Mouse (Mus musculus) midbrain, embryonic 15.5 days (tissue): Measurements from ENCODE around the gene Slc24a3. TPM values are rescaled to one million over a fixed set of nuclear protein-coding genes. Genes with fewer than 3 reads are reported as not detected.

Experiments
- ATAC-seq: fragments of 200-750 bp; cut with Nextera tagmentation; replicated peaks from 2 replicates; pipeline ENCODE4 v1.8.0; 2017; ENCODE audit warnings: moderate TSS enrichment
- H3K27ac ChIP-seq: fragments of 300-500 bp; sonication (generic); 2 replicates; pipeline ENCODE4 v1.5.1; 2015; ENCODE audit warnings: mild to moderate bottlenecking, inconsistent platforms
- H3K27me3 ChIP-seq: fragments of 300-500 bp; sonication (generic); replicated peaks from 2 replicates; pipeline ENCODE4 v1.6.1; 2015; ENCODE audit warnings: inconsistent platforms
- H3K36me3 ChIP-seq: fragments of 300-500 bp; sonication (generic); replicated peaks from 2 replicates; pipeline ENCODE4 v1.6.1; 2015; ENCODE audit warnings: inconsistent platforms
- H3K4me1 ChIP-seq: fragments of 300-500 bp; sonication (generic); 2 replicates; pipeline ENCODE4 v1.6.1; 2015; ENCODE audit warnings: inconsistent platforms
- H3K4me2 ChIP-seq: fragments of 300-500 bp; sonication (generic); 2 replicates; pipeline ENCODE4 v1.6.1; 2015; ENCODE audit warnings: inconsistent platforms, mild to moderate bottlenecking, moderate library complexity
- H3K4me3 ChIP-seq: fragments of 300-500 bp; sonication (generic); 2 replicates; pipeline ENCODE4 v1.5.1; 2015; ENCODE audit warnings: mild to moderate bottlenecking, inconsistent platforms
- H3K9ac ChIP-seq: fragments of 300-500 bp; sonication (generic); 2 replicates; pipeline ENCODE4 v1.6.1; 2015; ENCODE audit warnings: mild to moderate bottlenecking, inconsistent platforms
- H3K9me3 ChIP-seq: fragments of 300-500 bp; sonication (generic); 2 replicates; pipeline ENCODE4 v1.6.1; 2016; ENCODE audit warnings: inconsistent platforms
- WGBS: fragments of 180-500 bp; shearing (Covaris S2); methylation state at CpG from one replicate; pipeline ENCODE4 v1.1.7; 2015; ENCODE audit warnings: mixed read lengths; 5-methylcytosine and 5-hydroxymethylcytosine counted together
- polyA plus RNA-seq: library from polyadenylated mRNA; unstranded; fragments of >200 nt; fragmentation: Nextera tagmentation; extraction: Ambion mirVana; gene quantifications from 2 replicates; pipeline ENCODE4 v1.2.1, GENCODE M21; 2015

Slc24a3 gene
- polyA plus RNA-seq, 1 experiment from 2014 or later: 17.4 TPM

DNA sequence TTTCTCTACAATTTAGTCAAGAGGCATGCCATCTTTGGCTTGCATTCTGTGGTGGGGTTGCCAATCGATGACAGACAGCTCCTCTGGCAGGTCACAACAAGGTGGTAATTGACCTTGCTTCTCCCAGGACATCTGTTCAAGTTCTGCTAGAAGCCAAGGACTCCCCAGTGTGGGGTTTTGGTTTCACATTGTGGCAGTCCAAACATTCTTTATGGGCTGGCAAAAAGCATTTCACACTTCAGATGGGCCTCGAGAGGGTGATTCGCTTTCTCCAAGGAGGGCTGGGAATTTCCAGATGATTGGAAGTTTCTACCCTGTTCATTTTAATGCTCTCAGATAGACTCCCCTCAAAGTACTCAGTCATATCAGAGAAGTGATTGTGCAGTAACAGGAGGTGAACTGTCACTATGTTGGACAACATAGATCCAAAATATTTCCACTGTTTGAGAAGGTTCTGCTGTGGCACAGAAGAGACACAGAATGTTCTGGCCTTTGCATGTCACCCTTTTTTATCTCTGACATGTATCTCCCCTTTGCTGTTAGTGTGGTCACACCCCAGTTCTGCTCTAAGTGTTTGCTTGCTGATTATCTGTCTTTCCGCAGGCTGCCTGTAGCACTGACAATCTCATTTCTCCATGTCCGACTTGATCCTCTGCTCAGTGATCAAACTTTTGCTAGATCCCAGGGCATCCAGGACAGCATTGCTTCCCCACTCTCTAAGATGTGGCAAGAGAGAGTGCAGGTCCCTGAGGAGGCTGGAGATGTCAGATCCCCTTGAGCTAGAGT, 132.6 kb downstream of the Slc24a3 start:
- Histone ChIP-seq H3K36me3 (no peaks in the 10 kb centered on the region), H3K4me2 (no peak overlapping the region), H3K9me3 (no peaks in the 10 kb centered on the region), H3K9ac (no peak overlapping the region), H3K4me1 (no peaks in the 10 kb centered on the region), H3K4me3 (no peak overlapping the region), H3K27me3 (no peaks in the 10 kb centered on the region), H3K27ac (no peak overlapping the region)
- ATAC-seq: no peak
- WGBS: 90% methylated on average over 5 of the region's 5 CpGs

DNA sequence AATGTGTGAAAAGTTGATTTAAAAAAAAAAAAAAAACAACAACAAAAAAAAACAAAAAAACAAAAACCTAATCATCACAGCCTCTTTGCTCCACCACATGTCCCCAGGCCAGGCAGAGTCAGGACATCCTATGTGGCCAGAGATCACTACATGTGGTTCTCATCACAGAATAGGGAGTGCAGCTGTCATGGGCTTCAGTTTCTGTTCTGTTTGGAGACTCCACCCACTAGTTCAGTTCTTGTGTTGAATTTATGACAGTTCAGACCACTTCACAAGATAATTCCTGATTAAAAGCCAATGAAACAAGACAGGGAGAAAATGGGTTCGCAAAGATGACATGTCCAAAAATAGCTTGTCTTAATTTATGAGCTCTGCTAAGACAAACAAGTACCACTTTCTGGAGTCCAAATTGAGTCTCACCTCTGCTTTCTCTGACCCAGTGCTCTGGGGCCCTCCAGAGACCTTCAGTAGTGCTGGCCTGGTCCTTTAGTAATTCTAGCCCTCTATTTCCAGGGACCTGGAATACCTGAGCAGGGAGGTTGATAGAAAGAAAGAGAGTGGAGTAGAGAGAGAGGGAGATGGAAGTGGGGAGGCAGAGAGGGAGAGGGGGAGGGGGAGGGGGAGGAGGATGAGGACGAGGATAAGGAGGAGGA, 139.8 kb downstream of the Slc24a3 start:
- Histone ChIP-seq H3K9me3 (no peaks in the 10 kb centered on the region), H3K27me3 (no peaks in the 10 kb centered on the region), H3K4me1 (no peaks in the 10 kb centered on the region), H3K36me3 (no peaks in the 10 kb centered on the region), H3K4me2 (no peak overlapping the region), H3K27ac (no peak overlapping the region), H3K9ac (no peak overlapping the region), H3K4me3 (no peak overlapping the region)
- WGBS: 66% methylated on average over 2 of the region's 2 CpGs
- no peak for ATAC-seq

DNA sequence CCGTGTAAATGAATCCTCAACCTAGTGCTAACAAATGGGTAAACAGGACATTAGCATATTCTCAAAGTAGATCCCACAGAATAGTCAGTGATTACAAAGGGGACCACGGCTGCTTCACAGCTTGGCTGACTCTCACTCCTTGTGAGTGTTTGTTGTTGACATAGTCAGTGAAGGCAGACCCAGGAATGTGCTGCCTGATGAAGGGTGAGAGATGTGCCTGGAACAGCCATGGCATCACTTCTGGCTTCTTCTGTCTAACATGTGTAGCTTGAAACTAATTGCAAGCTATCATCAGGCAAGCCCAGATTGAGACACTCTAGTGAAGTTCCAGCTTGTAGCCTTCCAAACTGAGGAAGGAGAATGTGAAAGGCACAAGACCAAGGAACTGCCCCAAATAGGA, 151.4 kb downstream of the Slc24a3 start:
- Histone ChIP-seq H3K9me3 (no peaks in the 10 kb centered on the region), H3K36me3 (no peaks in the 10 kb centered on the region), H3K27me3 (no peaks in the 10 kb centered on the region), H3K4me1 (no peaks in the 10 kb centered on the region), H3K4me2 (no peak overlapping the region), H3K27ac (no peak overlapping the region), H3K4me3 (no peak overlapping the region), H3K9ac (no peak overlapping the region)
- ATAC-seq: no peak
- WGBS: 65% methylated on average over 2 of the region's 2 CpGs

DNA sequence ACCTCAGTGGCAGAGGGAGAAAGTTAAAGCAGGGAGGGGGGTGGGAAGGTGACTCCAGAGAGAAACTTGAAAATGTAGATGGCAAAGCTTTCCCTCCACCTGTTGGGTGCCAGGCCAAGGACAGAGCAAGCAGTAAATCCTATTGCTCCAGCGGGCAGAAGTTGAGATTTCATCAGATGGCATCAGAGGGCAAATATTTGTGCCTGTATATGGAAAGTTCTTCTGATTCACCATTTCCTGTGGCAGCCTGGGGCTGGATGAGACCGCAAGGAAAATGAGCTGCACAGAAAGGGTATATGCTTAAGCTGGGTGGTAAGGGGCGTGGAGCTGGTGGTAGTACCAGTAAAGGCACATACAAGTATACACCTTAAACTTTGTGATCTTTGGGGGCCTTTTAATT, 153.7 kb downstream of the Slc24a3 start:
- Histone ChIP-seq H3K27ac (no peak overlapping the region), H3K4me3 (no peak overlapping the region), H3K4me2 (no peak overlapping the region), H3K27me3 (no peaks in the 10 kb centered on the region), H3K4me1 (no peaks in the 10 kb centered on the region), H3K9ac (no peak overlapping the region), H3K36me3 (no peaks in the 10 kb centered on the region), H3K9me3 (no peaks in the 10 kb centered on the region)
- WGBS: 94% methylated on average over 3 of the region's 3 CpGs
- ATAC-seq: no peak

DNA sequence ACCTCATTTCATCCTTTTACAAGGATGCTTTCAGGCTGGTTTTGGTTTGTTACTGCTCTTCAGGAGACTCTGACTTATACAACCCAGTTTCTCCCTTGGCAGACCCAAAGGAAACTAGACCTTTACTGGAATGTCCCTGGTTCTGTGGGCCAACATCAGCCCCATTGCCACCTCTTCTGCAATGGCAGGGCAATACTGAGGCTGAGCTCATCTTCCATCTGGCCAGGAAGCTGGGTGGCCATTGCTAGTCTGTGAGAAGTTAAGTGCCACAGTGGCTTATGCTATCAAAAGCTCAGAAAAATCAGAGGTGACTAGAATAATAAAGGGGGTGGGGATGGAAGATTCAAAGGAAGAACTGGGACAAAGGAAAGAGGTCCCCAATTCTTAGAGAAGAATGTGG, 154.2 kb downstream of the Slc24a3 start:
- no peak overlapping the region for H3K27ac ChIP-seq
- H3K9ac ChIP-seq: no peak overlapping the region
- H3K36me3 ChIP-seq: no peaks in the 10 kb centered on the region
- no peak for ATAC-seq
- no peaks in the 10 kb centered on the region for H3K4me1 ChIP-seq
- H3K4me3 ChIP-seq: no peak overlapping the region
- no peak overlapping the region for H3K4me2 ChIP-seq
- no peaks in the 10 kb centered on the region for H3K9me3 ChIP-seq
- no peaks in the 10 kb centered on the region for H3K27me3 ChIP-seq

DNA sequence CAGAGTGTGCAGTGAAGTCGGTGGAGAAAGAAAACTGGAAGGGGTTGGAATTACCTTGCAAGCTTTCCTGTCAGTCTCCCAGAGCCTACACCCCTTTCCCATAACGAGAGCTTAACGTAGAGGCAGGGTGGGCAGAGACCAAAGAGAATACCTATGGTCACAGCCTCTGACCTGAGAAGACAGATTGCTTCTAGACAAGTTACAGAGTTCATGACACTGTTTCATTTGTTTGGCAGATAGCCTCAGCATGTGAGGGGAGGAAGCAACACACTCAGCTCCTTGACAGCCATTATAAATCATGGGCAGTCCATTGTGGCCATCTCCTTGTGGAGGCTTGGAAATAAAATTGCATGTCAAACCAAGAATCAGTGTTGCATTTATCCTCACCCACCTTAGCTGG, 156.9 kb downstream of the Slc24a3 start:
- H3K4me2 ChIP-seq: no peak overlapping the region
- no peaks in the 10 kb centered on the region for H3K27me3 ChIP-seq
- no peak overlapping the region for H3K9ac ChIP-seq
- H3K9me3 ChIP-seq: no peaks in the 10 kb centered on the region
- H3K27ac ChIP-seq: no peak overlapping the region
- no peak for ATAC-seq
- no peak overlapping the region for H3K4me3 ChIP-seq
- H3K4me1 ChIP-seq: no peaks in the 10 kb centered on the region
- H3K36me3 ChIP-seq: no peaks in the 10 kb centered on the region
- WGBS: 88% methylated on average over 3 of the region's 3 CpGs

DNA sequence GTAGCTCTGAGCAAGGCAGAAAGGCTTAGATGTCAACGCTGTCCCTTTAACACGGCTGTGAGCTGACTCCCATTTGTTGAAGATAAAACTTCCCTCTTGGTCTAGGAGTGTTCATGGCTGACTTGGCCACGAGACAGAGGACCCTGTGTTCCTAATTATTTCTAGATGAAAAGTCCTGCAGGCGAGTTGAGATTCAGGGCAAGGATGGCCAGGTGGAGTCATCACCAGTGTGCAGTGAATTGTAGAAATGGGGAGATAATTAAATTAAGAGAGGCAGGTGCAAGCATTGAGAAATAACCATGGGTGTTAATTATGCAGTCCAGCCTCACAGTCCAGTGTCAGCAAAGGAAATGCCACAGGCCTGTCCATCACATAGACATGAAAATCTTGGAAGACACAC, 158.3 kb downstream of the Slc24a3 start:
- no peak for ATAC-seq

DNA sequence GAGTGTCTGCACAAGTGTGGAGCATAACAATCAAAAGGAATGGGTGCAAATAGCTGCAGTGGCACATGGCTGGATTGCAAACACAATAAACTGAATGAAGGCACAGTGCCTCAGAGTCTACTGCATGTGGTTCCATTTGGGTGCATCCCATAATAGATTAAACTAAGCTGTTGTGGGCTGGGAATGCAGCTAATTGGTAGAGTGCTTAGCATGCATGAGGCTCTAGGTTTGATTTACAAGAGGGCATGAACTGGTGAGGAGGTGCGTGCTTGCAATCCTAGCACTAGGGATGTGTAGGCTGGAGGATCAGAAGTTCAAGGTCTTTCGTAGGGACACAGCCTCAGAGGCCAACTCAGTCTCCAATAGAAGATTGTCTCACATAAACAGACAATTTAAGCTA, 159.0 kb downstream of the Slc24a3 start:
- Histone ChIP-seq H3K4me1 (no peaks in the 10 kb centered on the region), H3K27me3 (no peaks in the 10 kb centered on the region), H3K36me3 (no peaks in the 10 kb centered on the region), H3K27ac (no peak overlapping the region), H3K9ac (no peak overlapping the region), H3K4me3 (no peak overlapping the region), H3K9me3 (no peaks in the 10 kb centered on the region), H3K4me2 (no peak overlapping the region)
- 89% methylated on average over 2 of the region's 2 CpGs for WGBS
- ATAC-seq: no peak

More for the DNA sequence above, 158.3 kb downstream of the Slc24a3 start:
- no peak overlapping the region for H3K4me2 ChIP-seq
- no peaks in the 10 kb centered on the region for H3K9me3 ChIP-seq
- H3K36me3 ChIP-seq: no peaks in the 10 kb centered on the region
- no peaks in the 10 kb centered on the region for H3K4me1 ChIP-seq
- no peaks in the 10 kb centered on the region for H3K27me3 ChIP-seq
- H3K4me3 ChIP-seq: no peak overlapping the region
- no peak overlapping the region for H3K9ac ChIP-seq
- WGBS: 77% methylated on average over 4 of the region's 4 CpGs
- H3K27ac ChIP-seq: no peak overlapping the region

DNA sequence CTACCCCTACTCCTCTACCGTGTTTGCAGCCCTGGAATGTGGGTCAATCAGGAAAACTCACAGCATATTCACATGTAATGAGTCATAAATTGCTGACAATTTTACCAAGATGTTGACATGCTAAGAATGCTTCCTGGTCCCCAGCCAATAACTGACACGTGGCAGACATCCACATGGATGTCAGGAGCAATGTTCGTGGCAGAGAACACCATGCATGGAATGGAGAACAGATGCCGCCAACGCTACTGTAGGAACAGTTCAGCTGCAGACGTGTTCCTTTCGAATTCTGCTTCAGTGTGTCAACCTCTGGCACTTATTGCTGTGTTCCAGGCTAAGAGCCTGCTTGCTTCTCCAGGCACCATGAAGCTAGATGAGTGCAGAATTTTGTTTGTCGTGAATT, 162.2 kb downstream of the Slc24a3 start:
- ATAC-seq: no peak
- Histone ChIP-seq H3K9ac (no peak overlapping the region), H3K4me3 (no peak overlapping the region), H3K27ac (no peak overlapping the region), H3K4me2 (no peak overlapping the region), H3K36me3 (no peaks in the 10 kb centered on the region), H3K4me1 (no peaks in the 10 kb centered on the region), H3K9me3 (no peaks in the 10 kb centered on the region), H3K27me3 (no peaks in the 10 kb centered on the region)
- 86% methylated on average over 8 of the region's 8 CpGs for WGBS

DNA sequence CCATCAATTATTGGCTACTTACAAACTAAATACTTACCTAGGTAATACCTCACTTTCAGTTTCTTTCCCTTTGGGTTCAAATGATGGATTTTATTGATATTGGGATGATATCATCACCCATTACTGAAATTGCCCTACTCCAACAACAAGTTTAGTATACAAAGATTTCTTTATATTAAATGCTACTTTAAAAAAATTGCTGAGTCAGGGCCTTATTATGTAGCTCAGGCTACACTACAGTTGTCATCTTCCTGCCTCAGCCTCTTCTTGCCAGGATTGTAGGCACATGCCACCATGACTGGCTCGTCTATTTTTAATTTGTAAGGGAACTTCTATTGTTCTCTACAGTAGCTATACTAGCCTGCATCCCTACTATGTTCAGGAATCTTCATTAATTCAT, 164.0 kb downstream of the Slc24a3 start:
- Histone ChIP-seq H3K4me3 (no peak overlapping the region), H3K36me3 (no peaks in the 10 kb centered on the region), H3K27ac (no peak overlapping the region), H3K27me3 (no peaks in the 10 kb centered on the region), H3K4me2 (no peak overlapping the region), H3K9me3 (no peaks in the 10 kb centered on the region), H3K9ac (no peak overlapping the region), H3K4me1 (no peaks in the 10 kb centered on the region)
- ATAC-seq: no peak
- WGBS: 82% methylated on average over 1 of the region's 1 CpGs

DNA sequence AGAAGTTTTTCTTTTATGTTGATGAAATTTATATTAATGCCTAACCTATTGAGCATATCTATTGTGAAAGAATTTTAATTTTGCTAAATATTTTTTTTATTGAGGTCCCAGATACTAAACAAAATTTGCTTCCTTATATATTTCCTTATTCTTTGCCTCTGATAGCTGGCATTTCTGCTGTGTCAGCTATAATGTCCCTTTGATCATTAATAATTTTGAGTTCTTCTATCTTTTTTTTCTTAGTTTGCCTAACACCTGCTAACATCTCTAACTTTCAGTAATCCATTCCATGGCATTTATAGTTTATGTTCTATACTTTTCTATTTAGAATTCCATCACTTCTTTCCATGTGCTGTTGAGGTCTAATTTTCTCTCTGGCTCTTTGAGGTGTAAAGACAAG, 165.9 kb downstream of the Slc24a3 start:
- no peak overlapping the region for H3K27ac ChIP-seq
- no peaks in the 10 kb centered on the region for H3K4me1 ChIP-seq
- no peak overlapping the region for H3K4me2 ChIP-seq
- H3K27me3 ChIP-seq: no peaks in the 10 kb centered on the region
- ATAC-seq: no peak
- no peaks in the 10 kb centered on the region for H3K9me3 ChIP-seq
- no peaks in the 10 kb centered on the region for H3K36me3 ChIP-seq
- H3K9ac ChIP-seq: no peak overlapping the region
- no peak overlapping the region for H3K4me3 ChIP-seq

DNA sequence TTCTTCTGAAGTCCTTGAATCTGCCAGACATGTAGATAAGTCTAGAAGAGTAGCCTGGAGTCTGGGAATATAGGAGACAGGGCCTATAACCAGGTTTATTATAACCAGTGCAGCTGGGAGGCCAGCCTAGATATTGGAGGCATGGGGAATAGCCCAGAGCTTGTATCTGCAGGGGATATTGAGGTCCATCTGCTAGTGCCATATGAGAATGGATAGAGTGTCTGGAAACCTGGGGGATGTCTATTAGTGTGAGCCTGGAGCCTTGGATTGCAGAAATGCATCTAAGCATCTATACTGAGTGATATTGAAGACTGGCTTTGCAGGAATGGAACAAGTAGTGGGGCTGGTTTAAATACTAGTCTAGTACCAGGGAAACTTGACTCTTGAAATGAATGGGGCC, 168.9 kb downstream of the Slc24a3 start:
- H3K27ac ChIP-seq: no peak overlapping the region
- no peaks in the 10 kb centered on the region for H3K4me1 ChIP-seq
- no peaks in the 10 kb centered on the region for H3K36me3 ChIP-seq
- H3K9ac ChIP-seq: no peak overlapping the region
- no peaks in the 10 kb centered on the region for H3K9me3 ChIP-seq
- no peak overlapping the region for H3K4me2 ChIP-seq
- no peak overlapping the region for H3K4me3 ChIP-seq
- no peaks in the 10 kb centered on the region for H3K27me3 ChIP-seq
- no peak for ATAC-seq

DNA sequence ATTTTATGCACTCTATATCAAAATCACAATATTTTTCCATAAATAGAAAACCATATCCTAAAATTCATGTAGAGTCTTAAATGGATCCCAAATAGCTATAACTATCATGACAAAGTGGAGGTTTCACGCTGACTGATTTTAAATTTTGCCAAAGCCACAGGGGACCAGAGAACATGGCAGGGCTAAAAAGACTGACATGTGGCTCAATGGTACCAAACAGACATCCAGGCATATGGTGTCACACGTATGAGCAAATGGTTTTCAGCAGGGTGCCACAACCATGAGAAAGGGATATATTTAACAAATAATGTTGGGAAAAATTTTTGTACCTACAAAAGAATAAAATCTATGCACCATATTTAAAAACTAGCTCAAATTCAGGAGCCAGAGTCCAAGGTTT, 173.3 kb downstream of the Slc24a3 start:
- Histone ChIP-seq H3K27ac (no peak overlapping the region), H3K4me1 (no peaks in the 10 kb centered on the region), H3K9ac (no peak overlapping the region), H3K27me3 (no peaks in the 10 kb centered on the region), H3K4me3 (no peak overlapping the region), H3K4me2 (no peak overlapping the region), H3K36me3 (no peaks in the 10 kb centered on the region), H3K9me3 (no peaks in the 10 kb centered on the region)
- 69% methylated on average over 2 of the region's 2 CpGs for WGBS
- no peak for ATAC-seq
